Comparison of ENCODE assay signal across 26 mouse cellular contexts in genomic region chr5:115628083-115628482, GRCm38 (mm10). TPM values are rescaled to one million over a fixed set of nuclear protein-coding genes. Genes with fewer than 3 reads are reported as not detected.
DNase-seq lines count a peak whose midpoint lies in the region; ATAC-seq and TF ChIP-seq lines count a peak whose summit lies in the region.
"Had no signal": no experiment of that assay in that cellular context is flagged by ENCODE, and none has a peak within 500 bp of the region (broad histone marks: within the 10 kb centered on the region; RNA-seq: fewer than 3 reads in every experiment).

No protein-coding gene starts in this region.

- H3K4me3 ChIP-seq in liver, embryonic 12.5 days = no peak overlapping the region
- no peak overlapping the region for H3K4me3 ChIP-seq in liver, postnatal 0 days (ENCODE audit: low read depth, low read length)
- H3K4me3 ChIP-seq in G1E (ENCODE audit: low read depth, low read length) = peak overlapping the region; percentile 59; the same call in 1 of the 2 replicates
- no peak overlapping the region for H3K4me3 ChIP-seq in liver, embryonic 15.5 days (replicated peaks)
- no peak overlapping the region for H3K4me3 ChIP-seq in forebrain, embryonic 14.5 days (ENCODE audit: low read depth, low read length)
- H3K4me3 ChIP-seq in heart, adult 2 months = no peak overlapping the region
- H3K4me3 ChIP-seq: embryonic facial prominence, embryonic 15.5 days; heart, embryonic 12.5 days; hindbrain, embryonic 12.5 days; kidney, embryonic 15.5 days; limb, embryonic 15.5 days; midbrain, embryonic 12.5 days had no signal

- H3K9me3 ChIP-seq in liver, embryonic 12.5 days (replicated peaks) = no peaks in the 10 kb centered on the region
- H3K9me3 ChIP-seq in liver, postnatal 0 days (ENCODE audit: low read length) = no peaks in the 10 kb centered on the region
- no peaks in the 10 kb centered on the region for H3K9me3 ChIP-seq in G1E (replicated peaks)
- H3K9me3 ChIP-seq in liver, embryonic 15.5 days (replicated peaks) = no peaks in the 10 kb centered on the region
- no peaks in the 10 kb centered on the region for H3K9me3 ChIP-seq in forebrain, embryonic 14.5 days (replicated peaks; ENCODE audit: control insufficient read depth, low read length)
- H3K9me3 ChIP-seq: embryonic facial prominence, embryonic 15.5 days; heart, embryonic 12.5 days; hindbrain, embryonic 12.5 days; kidney, embryonic 15.5 days; limb, embryonic 15.5 days; midbrain, embryonic 12.5 days had no signal

- H3K79me2 ChIP-seq in heart, adult 2 months (replicated peaks; ENCODE audit: control insufficient read depth, insufficient read depth, low read length) = peaks cover 2% of the 10 kb centered on the region

- H3K27ac ChIP-seq in liver, embryonic 12.5 days = peak overlapping the region; percentile 98
- no peak overlapping the region for H3K27ac ChIP-seq in liver, postnatal 0 days (ENCODE audit: low read depth)
- peak overlapping the region; percentile 98 for H3K27ac ChIP-seq in liver, embryonic 15.5 days (replicated peaks)
- no peak overlapping the region for H3K27ac ChIP-seq in forebrain, embryonic 14.5 days (ENCODE audit: low read depth, low read length)
- no peak overlapping the region for H3K27ac ChIP-seq in heart, adult 2 months
- H3K27ac ChIP-seq: embryonic facial prominence, embryonic 15.5 days; hindbrain, embryonic 12.5 days; kidney, embryonic 15.5 days; limb, embryonic 15.5 days; midbrain, embryonic 12.5 days had no signal

- intact Hi-C loops in heart, adult 2 months (cut with DNase I) = no loop called here

- H3K36me3 ChIP-seq in liver, embryonic 12.5 days = peaks cover 5% of the 10 kb centered on the region; the same call in 1 of the 2 replicates
- no peaks in the 10 kb centered on the region; the same call in 1 of the 2 replicates for H3K36me3 ChIP-seq in liver, postnatal 0 days (replicated peaks; ENCODE audit: insufficient read depth, low read length)
- H3K36me3 ChIP-seq in G1E (replicated peaks) = peaks cover 28% of the 10 kb centered on the region
- no peaks in the 10 kb centered on the region for H3K36me3 ChIP-seq in liver, embryonic 15.5 days (replicated peaks)
- H3K36me3 ChIP-seq in splenic B cell, adult 2 months (ENCODE audit: control insufficient read depth, insufficient read depth, low read length, poor library complexity, severe bottlenecking) = no peaks in the 10 kb centered on the region
- peaks cover 6% of the 10 kb centered on the region for H3K36me3 ChIP-seq in forebrain, embryonic 14.5 days (ENCODE audit: control insufficient read depth, insufficient read depth, low read length)
- H3K36me3 ChIP-seq in heart, adult 2 months (ENCODE audit: control insufficient read depth, insufficient read depth, low read length) = no peaks in the 10 kb centered on the region

- no peak for TF ChIP-seq POLR2A in heart, adult 2 months (IDR thresholded peaks at IDR 0.05; ENCODE audit: insufficient read depth, low read depth, low read length)

- peak overlapping the region; percentile 36 for H3K9ac ChIP-seq in liver, embryonic 12.5 days
- no peak overlapping the region for H3K9ac ChIP-seq in liver, postnatal 0 days (replicated peaks)
- no peak overlapping the region for H3K9ac ChIP-seq in liver, embryonic 15.5 days
- no peak overlapping the region for H3K9ac ChIP-seq in forebrain, embryonic 14.5 days (ENCODE audit: low read length)
- no peak overlapping the region for H3K9ac ChIP-seq in heart, adult 2 months (ENCODE audit: low read depth, low read length)
- H3K9ac ChIP-seq: embryonic facial prominence, embryonic 15.5 days; heart, embryonic 12.5 days; hindbrain, embryonic 12.5 days; kidney, embryonic 15.5 days; limb, embryonic 15.5 days; midbrain, embryonic 12.5 days had no signal

- H3K27me3 ChIP-seq in liver, embryonic 12.5 days (replicated peaks) = no peaks in the 10 kb centered on the region
- no peaks in the 10 kb centered on the region for H3K27me3 ChIP-seq in liver, postnatal 0 days (ENCODE audit: insufficient read depth, low read length)
- H3K27me3 ChIP-seq in G1E (ENCODE audit: insufficient read depth, low read length) = no peaks in the 10 kb centered on the region
- H3K27me3 ChIP-seq in liver, embryonic 15.5 days = no peaks in the 10 kb centered on the region
- H3K27me3 ChIP-seq in splenic B cell, adult 2 months (ENCODE audit: control insufficient read depth, insufficient read depth, low read length, poor library complexity, severe bottlenecking) = no peaks in the 10 kb centered on the region
- no peaks in the 10 kb centered on the region for H3K27me3 ChIP-seq in forebrain, embryonic 14.5 days (replicated peaks; ENCODE audit: control insufficient read depth, insufficient read depth, low read length)
- no peaks in the 10 kb centered on the region for H3K27me3 ChIP-seq in heart, adult 2 months (ENCODE audit: control insufficient read depth, insufficient read depth, low read length)
- H3K27me3 ChIP-seq: embryonic facial prominence, embryonic 15.5 days; heart, embryonic 12.5 days; hindbrain, embryonic 12.5 days; kidney, embryonic 15.5 days; limb, embryonic 15.5 days; midbrain, embryonic 12.5 days had no signal

- ATAC-seq in liver, embryonic 12.5 days = no peak
- no peak for ATAC-seq in liver, postnatal 0 days
- peak; percentile 10; the same call in 1 of the 2 replicates for ATAC-seq in G1E (ENCODE audit: extremely low read depth, insufficient number of reproducible peaks, low FRiP score, poor library complexity, severe bottlenecking)
- ATAC-seq in liver, embryonic 15.5 days (ENCODE audit: insufficient read depth) = no peak
- no peak for ATAC-seq in forebrain, embryonic 14.5 days
- ATAC-seq: forebrain, embryonic 16.5 days; intestine, postnatal 0 days had no signal

- TF ChIP-seq CTCF in liver, postnatal 0 days (IDR thresholded peaks at IDR 0.05; ENCODE audit: low read depth) = no peak
- TF ChIP-seq CTCF in G1E (IDR thresholded peaks at IDR 0.05; ENCODE audit: low read depth, low read length) = no peak
- TF ChIP-seq CTCF in heart, adult 2 months (IDR thresholded peaks at IDR 0.05) = no peak

- DNase-seq in liver, postnatal 0 days = no peak
- peak; percentile 39 for DNase-seq in G1E (ENCODE audit: low spot score)
- DNase-seq in splenic B cell, adult 2 months (ENCODE audit: low read depth, low spot score) = peak; percentile 28
- DNase-seq in forebrain, embryonic 14.5 days (ENCODE audit: low spot score) = no peak
- DNase-seq in heart, adult 2 months = no peak
- DNase-seq: adrenal gland, postnatal 36 days; cerebellum, adult 11 months; cerebellum, adult 9-11 months; embryo, embryonic 11 days; gastrocnemius, postnatal 10 days; heart, adult 11 months; heart, postnatal 10 days; kidney, postnatal 4 days; layer of hippocampus, adult 9-11 months; lung, postnatal 4 days; thymus, postnatal 14 days had no signal

- H3K4me1 ChIP-seq in liver, embryonic 12.5 days = peaks cover 80% of the 10 kb centered on the region
- H3K4me1 ChIP-seq in liver, postnatal 0 days (ENCODE audit: insufficient read depth) = peaks cover 45% of the 10 kb centered on the region
- peaks cover 78% of the 10 kb centered on the region for H3K4me1 ChIP-seq in G1E (ENCODE audit: insufficient read depth, low read depth, low read length)
- peaks cover 79% of the 10 kb centered on the region for H3K4me1 ChIP-seq in liver, embryonic 15.5 days (replicated peaks)
- peaks cover 11% of the 10 kb centered on the region for H3K4me1 ChIP-seq in forebrain, embryonic 14.5 days (ENCODE audit: control insufficient read depth, insufficient read depth, low read length)
- H3K4me1 ChIP-seq in heart, adult 2 months (ENCODE audit: control insufficient read depth, insufficient read depth, low read length) = peaks cover 6% of the 10 kb centered on the region

- no peak for TF ChIP-seq EP300 in liver, postnatal 0 days (IDR thresholded peaks at IDR 0.05; ENCODE audit: low read depth)
- no peak for TF ChIP-seq EP300 in heart, adult 2 months (IDR thresholded peaks at IDR 0.05; ENCODE audit: insufficient read depth, low read depth, low read length)

- WGBS in liver, embryonic 12.5 days (ENCODE audit: insufficient replicate concordance) = 30% methylated on average over 8 of the region's 8 CpGs
- 35% methylated on average over 8 of the region's 8 CpGs for WGBS in liver, postnatal 0 days (ENCODE audit: insufficient replicate concordance)
- WGBS in liver, embryonic 15.5 days (ENCODE audit: insufficient replicate concordance) = 27% methylated on average over 8 of the region's 8 CpGs
- WGBS in forebrain, embryonic 14.5 days = 84% methylated on average over 8 of the region's 8 CpGs
- 68% methylated on average over 8 of the region's 8 CpGs for WGBS in heart, adult 2 months

- H3K4me2 ChIP-seq in liver, embryonic 12.5 days = no peak overlapping the region
- no peak overlapping the region for H3K4me2 ChIP-seq in liver, postnatal 0 days (ENCODE audit: low read depth, low read length)
- no peak overlapping the region for H3K4me2 ChIP-seq in liver, embryonic 15.5 days
- no peak overlapping the region for H3K4me2 ChIP-seq in forebrain, embryonic 14.5 days (ENCODE audit: low read length)
- H3K4me2 ChIP-seq: embryonic facial prominence, embryonic 15.5 days; heart, embryonic 12.5 days; hindbrain, embryonic 12.5 days; kidney, embryonic 15.5 days; limb, embryonic 15.5 days; midbrain, embryonic 12.5 days had no signal

RNA-seq across cellular contexts. Expression of gene Rab35, which starts 3.6 kb away (rescaled TPM):
- polyA plus RNA-seq in liver, embryonic 12.5 days (2016; fragmentation: Nextera tagmentation; extraction: Ambion mirVana) = 21.9 and 22.5 TPM in 2 replicates
- 7.6 and 8.6 TPM in 2 replicates for polyA plus RNA-seq in liver, postnatal 0 days (2015; fragmentation: Nextera tagmentation; extraction: Ambion mirVana)
- total RNA-seq in G1E (2014; fragmentation: Nextera tagmentation) (62.2 and 63.3 TPM in 2 replicates), G1E (2017) (69.1 and 78.2 TPM in 2 replicates)
- 74.5 and 88.3 TPM in 2 replicates for polyA plus RNA-seq in G1E (2012)
- 12.0 and 13.1 TPM in 2 replicates for polyA plus RNA-seq in liver, embryonic 15.5 days (2015; fragmentation: Nextera tagmentation; extraction: Ambion mirVana)
- 17.7 and 18.7 TPM in 2 replicates for polyA plus RNA-seq in forebrain, embryonic 14.5 days (2014; fragmentation: Nextera tagmentation; extraction: Ambion mirVana)
- 10 to 100 TPM; 41.2 to 48.6 TPM for total RNA-seq in heart, adult 2 months (2021)
- polyA plus RNA-seq in heart, adult 2 months (2012; rRNA removed) = 40.1 and 44.9 TPM in 2 replicates

Comparison
In these comparisons a context has a peak if more than half of its experiments do, and no peak if none do; other contexts are left out.
1. H3K27ac ChIP-seq: peak in liver, embryonic 12.5 days (single experiment) and liver, embryonic 15.5 days (single experiment); none in liver, postnatal 0 days (single experiment), forebrain, embryonic 14.5 days (single experiment) and heart, adult 2 months (single experiment).
2. DNase-seq: peak in G1E (single experiment) and splenic B cell, adult 2 months (single experiment); none in liver, postnatal 0 days (single experiment), forebrain, embryonic 14.5 days (single experiment) and heart, adult 2 months (0 of 2).